Mouse (Mus musculus) C2C12 (cell line): ENCODE data around the gene Pafah1b1. TPM values are rescaled to one million over a fixed set of nuclear protein-coding genes. Genes with fewer than 3 reads are reported as not detected.

Experiments used
- H3K27me3 ChIP-seq: one replicate; pipeline ENCODE4 v1.6.1; 2011; ENCODE audit not compliant: control insufficient read depth, insufficient read depth, insufficient read length
- H3K36me3 ChIP-seq: one replicate; pipeline ENCODE4 v1.6.1; 2011; ENCODE audit not compliant: control insufficient read depth, insufficient read depth
- H3K4me3 ChIP-seq: one replicate; pipeline ENCODE4 v1.5.1; 2011; ENCODE audit warnings: mild to moderate bottlenecking, control low read depth; ENCODE audit not compliant: poor library complexity, insufficient read depth, severe bottlenecking
- H3K79me2 ChIP-seq: one replicate; pipeline ENCODE4 v1.6.1; 2011; ENCODE audit not compliant: control insufficient read depth, insufficient read depth
- H3K79me3 ChIP-seq: one replicate; pipeline ENCODE4 v1.6.1; 2011; ENCODE audit warnings: low read depth, control low read depth
- H3ac ChIP-seq: one replicate; pipeline ENCODE3; 2011; ENCODE audit warnings: low read depth; ENCODE audit not compliant: control insufficient read depth, insufficient read length
- CEBPB ChIP-seq: IDR thresholded peaks from one replicate; pipeline ENCODE4 v1.6.1; 2011; ENCODE audit warnings: low read depth, mild to moderate bottlenecking, control low read depth, moderate library complexity
- CTCF ChIP-seq: IDR thresholded peaks from one replicate; pipeline ENCODE4 v1.5.1; 2011; ENCODE audit not compliant: control insufficient read depth, insufficient read depth, insufficient read length
- FOSL1 ChIP-seq: IDR thresholded peaks from one replicate; pipeline ENCODE4 v1.8.0; 2011; ENCODE audit warnings: mild to moderate bottlenecking, low read length; ENCODE audit not compliant: poor library complexity, insufficient read depth, severe bottlenecking
- MAX ChIP-seq: IDR thresholded peaks from one replicate; pipeline ENCODE4 v1.6.1; 2011; ENCODE audit warnings: mild to moderate bottlenecking, control low read depth
- MYOD1 ChIP-seq: IDR thresholded peaks from one replicate; pipeline ENCODE4 v1.6.1; 2011; ENCODE audit warnings: low read depth; ENCODE audit not compliant: control insufficient read depth, insufficient read length
- MYOG ChIP-seq: IDR thresholded peaks from one replicate; pipeline ENCODE4 v1.6.1; 2011; ENCODE audit not compliant: control insufficient read depth, insufficient read length; ENCODE audit errors: extremely low read depth
- USF1 ChIP-seq: IDR thresholded peaks from one replicate; pipeline ENCODE4 v1.6.1; 2011; ENCODE audit warnings: low read depth, mild to moderate bottlenecking, control low read depth, moderate library complexity
- polyA plus RNA-seq: library from polyadenylated mRNA; unstranded; fragments of >200 nt; fragmentation: generic; extraction: Trizol; gene quantifications from one replicate; pipeline ENCODE4 v1.2.1, GENCODE M21; 2012; ENCODE audit warnings: missing spikeins

The Pafah1b1 gene
- polyA plus RNA-seq, 1 experiment: 30.8 TPM

DNA sequence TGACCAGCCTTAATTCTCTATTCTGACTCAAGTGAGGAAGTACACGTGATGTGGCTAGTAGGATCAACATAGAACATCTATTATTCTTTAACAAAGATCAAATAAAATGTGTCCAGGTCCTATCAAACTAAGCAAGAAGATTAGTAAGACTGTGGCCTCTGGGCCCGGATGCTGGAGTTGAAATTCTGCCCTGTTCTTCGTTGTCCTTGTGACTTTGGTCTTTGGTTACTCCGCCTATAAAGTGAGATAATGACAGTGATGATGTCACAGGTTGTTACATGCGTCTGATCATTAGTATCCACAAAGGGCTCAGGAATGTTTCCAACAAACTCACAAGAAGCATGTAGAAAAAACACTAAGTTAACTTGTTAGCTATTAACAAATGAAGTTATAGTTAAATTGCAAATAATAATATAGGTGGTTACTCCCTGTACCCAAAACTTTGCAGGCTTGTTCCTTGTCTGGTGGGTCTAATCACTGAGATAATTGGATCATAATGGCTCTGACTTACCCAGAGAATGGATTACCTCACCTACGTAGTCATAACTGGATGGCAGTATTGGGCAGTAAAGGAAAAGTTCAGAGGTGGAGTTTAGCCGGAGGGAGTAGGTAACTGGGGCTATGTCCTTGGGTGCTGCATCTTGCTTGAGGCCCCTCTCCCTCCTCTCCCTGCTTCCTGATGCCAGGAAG is 26.3 kb upstream of the Pafah1b1 start:
- H3K79me2 ChIP-seq: no peaks in the 10 kb centered on the region
- H3K4me3 ChIP-seq: no peak overlapping the region
- H3K79me3 ChIP-seq: no peaks in the 10 kb centered on the region
- TF ChIP-seq CEBPB (no peak), FOSL1 (no peak), MAX (no peak), USF1 (no peak), MYOG (no peak), MYOD1 (no peak), CTCF (no peak)
- no peak overlapping the region for H3ac ChIP-seq
- no peaks in the 10 kb centered on the region for H3K27me3 ChIP-seq
- no peaks in the 10 kb centered on the region for H3K36me3 ChIP-seq

DNA sequence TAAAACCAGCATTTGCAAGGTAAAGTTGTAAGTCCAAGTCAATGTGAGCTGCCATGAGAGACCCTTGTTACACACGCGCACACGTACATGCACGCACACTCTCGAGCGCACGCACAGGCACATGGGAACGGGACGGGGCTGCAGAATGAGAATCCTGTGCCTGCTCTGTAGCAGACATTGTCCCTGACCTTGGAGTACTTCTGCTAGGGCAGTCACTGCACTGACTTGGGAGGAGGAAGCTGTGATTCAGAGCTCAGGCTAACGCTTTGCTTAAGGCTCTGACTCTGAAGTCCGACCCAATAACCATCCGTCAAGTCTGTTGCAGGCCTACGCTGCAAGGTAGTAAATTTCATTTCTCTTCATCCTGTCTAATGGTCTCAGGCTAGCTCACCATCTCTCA is 24.8 kb upstream of the Pafah1b1 start:
- no peaks in the 10 kb centered on the region for H3K27me3 ChIP-seq
- no peak for TF ChIP-seq USF1
- H3K4me3 ChIP-seq: no peak overlapping the region
- H3K79me2 ChIP-seq: no peaks in the 10 kb centered on the region
- H3K79me3 ChIP-seq: no peaks in the 10 kb centered on the region
- no peak overlapping the region for H3ac ChIP-seq
- no peaks in the 10 kb centered on the region for H3K36me3 ChIP-seq

DNA sequence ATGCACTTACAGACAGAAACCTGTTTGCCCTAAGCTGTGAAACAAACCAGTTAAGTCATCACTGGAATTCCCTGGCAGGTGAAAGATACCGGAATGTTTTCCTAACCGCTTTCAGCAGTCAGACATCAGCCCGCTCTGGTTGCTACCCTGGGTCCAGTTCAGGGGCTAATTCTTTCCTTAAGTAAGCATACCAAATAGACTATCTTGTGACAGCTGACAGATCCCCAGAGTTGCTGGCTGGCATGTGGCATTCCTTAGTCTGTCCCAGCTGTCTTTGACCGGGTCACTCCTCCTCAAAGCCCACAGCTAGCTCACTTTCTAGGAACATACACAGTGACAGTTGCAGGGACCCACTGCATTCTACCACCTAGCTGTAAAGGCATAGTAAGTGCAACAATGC is 23.6 kb upstream of the Pafah1b1 start:
- no peak overlapping the region for H3ac ChIP-seq
- no peaks in the 10 kb centered on the region for H3K36me3 ChIP-seq
- no peak overlapping the region for H3K4me3 ChIP-seq
- no peaks in the 10 kb centered on the region for H3K79me3 ChIP-seq
- no peaks in the 10 kb centered on the region for H3K79me2 ChIP-seq
- no peaks in the 10 kb centered on the region for H3K27me3 ChIP-seq
- TF ChIP-seq CTCF (no peak), MYOG (no peak), FOSL1 (no peak), CEBPB (no peak), MAX (no peak), MYOD1 (no peak), USF1 (no peak)

DNA sequence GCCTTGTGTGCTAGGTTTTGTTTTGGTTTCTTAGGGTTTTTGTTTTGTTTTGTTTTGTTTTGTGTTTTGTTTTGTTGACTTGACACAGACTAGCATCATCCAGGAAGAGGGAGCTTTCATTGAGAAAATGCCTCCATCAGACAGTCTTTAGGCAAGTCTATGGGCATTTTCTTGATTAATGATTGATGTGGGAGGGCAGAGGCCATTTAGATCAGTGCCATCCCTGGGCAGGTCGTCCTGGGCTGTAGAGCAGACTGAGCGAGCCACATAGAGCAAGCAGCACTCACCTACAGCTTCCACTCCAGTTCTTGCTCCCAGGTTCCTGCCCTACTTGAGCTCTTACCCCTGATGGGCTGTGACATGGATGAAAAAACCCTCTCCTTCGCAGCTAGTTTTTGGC is 13.4 kb upstream of the Pafah1b1 start:
- Histone ChIP-seq H3ac (no peak overlapping the region), H3K4me3 (no peak overlapping the region), H3K36me3 (no peaks in the 10 kb centered on the region), H3K79me2 (no peaks in the 10 kb centered on the region), H3K79me3 (no peaks in the 10 kb centered on the region), H3K27me3 (no peaks in the 10 kb centered on the region)
- TF ChIP-seq MYOG (no peak), MYOD1 (no peak), USF1 (no peak), FOSL1 (no peak), CEBPB (no peak), MAX (no peak), CTCF (no peak)

DNA sequence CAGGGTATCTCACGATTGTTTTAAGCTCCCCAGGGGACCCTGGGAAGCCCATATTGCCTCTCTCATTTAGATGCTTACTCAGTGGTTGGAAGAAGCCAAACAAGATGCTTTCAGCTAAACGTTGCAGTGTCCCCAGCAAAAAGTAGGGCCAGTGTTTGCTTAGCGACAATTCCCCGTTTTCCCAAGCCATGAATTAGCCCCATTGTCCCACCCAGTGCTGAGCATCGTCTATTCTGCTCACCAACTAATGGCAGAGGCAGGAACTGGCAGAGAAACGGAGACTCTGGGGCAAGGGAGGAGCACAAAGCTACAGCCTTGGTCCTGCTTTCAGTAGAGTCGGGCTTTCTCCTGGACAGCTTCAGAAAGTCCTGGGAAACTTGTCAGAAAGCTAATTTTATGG is 10.4 kb upstream of the Pafah1b1 start:
- TF ChIP-seq CEBPB: no peak
- TF ChIP-seq USF1: no peak
- no peak for TF ChIP-seq FOSL1
- no peak for TF ChIP-seq MAX
- TF ChIP-seq CTCF: no peak
- no peak for TF ChIP-seq MYOG
- TF ChIP-seq MYOD1: no peak
- no peaks in the 10 kb centered on the region for H3K79me2 ChIP-seq

DNA sequence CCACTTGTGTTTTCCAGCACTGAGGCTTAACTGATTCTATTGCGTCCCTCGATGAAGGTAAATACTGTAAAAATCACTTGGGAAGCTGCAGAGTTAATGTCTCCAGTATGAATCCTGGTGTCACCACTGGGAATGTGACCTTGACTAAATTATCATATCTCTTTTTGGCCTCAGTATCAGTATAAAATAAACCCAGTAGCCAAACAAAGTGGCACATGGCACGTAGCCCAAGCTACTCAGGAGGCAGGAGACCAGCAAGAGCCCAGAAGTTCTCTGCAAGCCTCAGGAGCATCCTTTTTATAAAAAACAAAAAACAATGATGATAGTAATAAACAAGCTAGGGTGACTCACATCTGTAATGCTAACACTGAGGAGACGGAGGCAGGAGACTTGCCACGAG is 711 bp upstream of the Pafah1b1 start:
- TF ChIP-seq CTCF: no peak
- no peak for TF ChIP-seq MYOG
- no peak for TF ChIP-seq USF1
- no peak for TF ChIP-seq FOSL1
- no peak for TF ChIP-seq MAX
- TF ChIP-seq MYOD1: no peak
- no peak for TF ChIP-seq CEBPB
- Histone ChIP-seq H3K79me3 (peaks cover 35% of the 10 kb centered on the region), H3K27me3 (no peaks in the 10 kb centered on the region), H3K79me2 (peaks cover 39% of the 10 kb centered on the region), H3ac (no peak overlapping the region), H3K36me3 (peaks cover 5% of the 10 kb centered on the region), H3K4me3 (no peak overlapping the region)

More for the DNA sequence above, 10.4 kb upstream of the Pafah1b1 start:
- H3K79me3 ChIP-seq: no peaks in the 10 kb centered on the region
- no peaks in the 10 kb centered on the region for H3K36me3 ChIP-seq
- H3ac ChIP-seq: no peak overlapping the region
- no peaks in the 10 kb centered on the region for H3K27me3 ChIP-seq
- no peak overlapping the region for H3K4me3 ChIP-seq
